Mouse (Mus musculus) effector memory CD4-positive, alpha-beta T cell, adult 5 months (primary cell): ENCODE measurements around the gene Ldha. TPM values are rescaled to one million over a fixed set of nuclear protein-coding genes. Genes with fewer than 3 reads are reported as not detected.

Source experiments
- polyA plus RNA-seq: library from polyadenylated mRNA; unstranded; fragments of 100-300 nt; shearing (Covaris generic); gene quantifications from one replicate; pipeline ENCODE4 v1.2.1, GENCODE M21; 2017

Gene Ldha
- polyA plus RNA-seq: 994 TPM

GRCm38 (mm10) chr7:46840787-46841525, at the start of gene Ldha:
TSS of gene Ldha (plus strand) at chr7:46841475.

DNA sequence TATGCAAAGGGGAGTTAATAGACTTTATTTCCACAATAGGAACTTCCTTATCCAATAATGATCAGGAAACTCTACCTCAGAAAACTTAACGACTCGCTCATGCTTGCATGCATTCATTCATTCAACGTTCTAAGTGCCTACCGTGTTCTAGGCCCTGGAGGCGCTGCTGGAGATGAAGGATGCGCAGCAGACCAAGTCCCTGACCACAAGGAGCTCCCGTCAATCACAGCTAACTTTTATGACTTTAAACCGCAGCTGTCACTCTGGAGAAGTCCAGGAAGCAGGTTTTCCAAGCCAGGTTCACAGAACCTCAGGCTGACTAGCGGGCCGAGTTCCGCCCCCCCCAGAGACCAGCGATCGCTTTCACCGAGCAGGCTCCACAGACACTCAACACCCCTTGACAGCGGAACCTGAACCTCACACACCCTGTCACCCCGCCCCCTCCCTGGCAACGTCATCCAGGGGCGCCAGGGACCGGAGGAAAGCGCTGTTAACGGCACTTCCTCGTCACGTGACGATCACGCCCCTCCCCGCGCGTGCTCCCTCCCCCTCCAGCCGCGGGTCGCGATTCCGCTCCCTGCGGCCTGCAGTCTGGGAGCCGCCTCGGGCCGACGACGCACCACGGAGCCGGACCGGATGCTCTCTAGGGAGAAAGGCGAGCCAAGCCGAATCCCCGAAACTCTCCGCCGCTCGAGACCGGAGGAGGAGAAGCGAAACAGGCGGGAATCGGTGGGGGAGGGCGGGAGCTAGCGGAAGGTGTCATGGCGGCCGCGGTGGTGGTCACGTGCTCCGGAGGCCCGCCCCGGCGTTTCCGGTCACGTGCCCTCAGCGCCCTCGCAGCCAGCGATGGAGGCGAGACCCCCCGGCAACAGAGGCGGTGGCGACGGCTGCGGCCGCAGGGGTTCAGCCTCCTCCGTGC, 45.7 kb upstream of the Ldha start, which contains the start of the genes Hps5 and Gtf2h1:
Gene Hps5, minus strand, starts transcription at position 778 of the 919 bp plus-strand sequence.
Gene Gtf2h1, plus strand, starts transcription at position 817 of the 919 bp plus-strand sequence.

DNA sequence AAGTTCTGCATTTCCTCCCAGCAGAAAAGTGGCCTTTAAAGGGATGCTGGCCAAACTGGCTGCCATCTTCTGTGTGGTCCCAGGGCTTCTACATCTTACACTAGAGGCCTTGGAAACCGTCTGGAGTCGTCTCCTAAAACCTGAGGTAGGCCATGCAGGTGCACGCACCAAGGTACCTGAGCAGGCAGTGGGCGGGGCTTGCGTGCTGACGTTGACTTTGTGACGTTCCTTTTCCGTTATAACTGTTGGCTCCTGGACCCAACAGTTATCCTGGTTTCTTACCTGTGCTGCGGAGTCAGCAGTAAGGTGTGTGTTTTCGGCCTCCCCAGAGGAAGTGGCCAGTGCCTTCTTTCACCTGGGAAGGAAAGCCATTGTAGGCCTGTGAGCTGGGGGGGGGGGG, 19.7 kb downstream of the Ldha start, which contains the start of gene Ldhc:
Gene Ldhc, plus strand, starts transcription at position 208 of the 400 bp plus-strand sequence.

Other genes with a start within 250 kb of the Ldha start
- gene Sergef, start 201.7 kb upstream of the Ldha start, polyA plus RNA-seq: 18.2 TPM
- gene Tph1, start 168.9 kb upstream of the Ldha start, polyA plus RNA-seq: not detected
- 9.9 TPM for gene Saal1, start 130.8 kb upstream of the Ldha start, polyA plus RNA-seq
- gene Saa3, start 125.8 kb upstream of the Ldha start, polyA plus RNA-seq: not detected
- gene Saa4, start 108.9 kb upstream of the Ldha start, polyA plus RNA-seq: not detected
- not detected for gene Saa1, start 98.5 kb upstream of the Ldha start, polyA plus RNA-seq
- gene Saa2, start 89.7 kb upstream of the Ldha start, polyA plus RNA-seq: not detected
- 41.5 TPM for gene Hps5, start 45.4 kb upstream of the Ldha start, polyA plus RNA-seq
- gene Gtf2h1, start 45.4 kb upstream of the Ldha start, polyA plus RNA-seq: 45.5 TPM
- gene Ldhc, start 19.7 kb downstream of the Ldha start, polyA plus RNA-seq: not detected
- gene Tsg101, start 78.5 kb downstream of the Ldha start, polyA plus RNA-seq: 112 TPM
- 4.6 TPM for gene Uevld, start 117.1 kb downstream of the Ldha start, polyA plus RNA-seq
- not detected for gene Gm9999, start 142.1 kb downstream of the Ldha start, polyA plus RNA-seq
- gene Spty2d1, start 166.9 kb downstream of the Ldha start, polyA plus RNA-seq: 184 TPM
- 4.8 TPM for gene Tmem86a, start 209.1 kb downstream of the Ldha start, polyA plus RNA-seq